23 mouse cellular contexts compared by ENCODE assay signal in the genomic region with DNA sequence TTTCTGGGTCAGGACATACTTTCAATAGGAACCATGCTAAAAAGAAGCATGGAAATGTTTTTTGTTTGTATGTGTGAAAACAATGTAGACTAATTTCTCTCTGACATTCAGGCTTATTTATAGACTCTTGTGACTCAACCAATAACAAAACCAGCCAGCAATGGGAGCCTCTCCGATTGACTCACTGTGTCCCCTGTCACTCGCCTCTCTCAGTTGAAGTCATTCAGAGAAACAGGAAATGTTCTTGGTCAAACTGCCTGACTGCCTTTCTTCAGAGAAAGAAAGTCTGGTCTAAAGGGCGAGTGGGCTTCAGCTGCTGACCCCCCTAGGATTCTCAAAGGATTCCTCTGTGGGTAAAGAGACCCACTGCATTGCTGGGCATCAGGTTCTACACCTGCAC. TPM values are rescaled to one million over a fixed set of nuclear protein-coding genes. Genes with fewer than 3 reads are reported as not detected.
A peak's percentile ranks its signal among the peaks of the same experiment; 100 is the strongest.
DNase-seq lines count a peak whose midpoint lies in the region; ATAC-seq lines count a peak whose summit lies in the region.
"Had no signal": no experiment of that assay in that cellular context is flagged by ENCODE, and none has a peak within 500 bp of the region (broad histone marks: within the 10 kb centered on the region; RNA-seq: fewer than 3 reads in every experiment).

No protein-coding gene starts in this region.

- peak; percentile 4 for DNase-seq in adrenal gland, adult 8-10 months
- no peak for DNase-seq in adrenal gland, postnatal 25 days
- peak; percentile 65 for DNase-seq in A20 (ENCODE audit: low read depth, low spot score)
- DNase-seq in brain, adult 2 months (ENCODE audit: low read depth, low spot score): peak; percentile 23
- DNase-seq in yolk sac, embryonic 10.5 days (ENCODE audit: low spot score): no peak
- no peak for DNase-seq in testis, postnatal 10 days (ENCODE audit: low spot score)
- DNase-seq: cerebellum, adult 2 months; cerebellum, postnatal 25 days; gastrocnemius, postnatal 14 days; heart, adult 11 months; kidney, adult 8-10 months; kidney, postnatal 4 days; left cerebral cortex, postnatal 4 days; liver, embryonic 13.5 days; lung, adult 2 months; lung, postnatal 10 days; right cerebral cortex, adult 18-20 months; thymus, adult 2 months; thymus, postnatal 36 days had no signal

- ATAC-seq in megakaryocyte progenitor cell, adult 5-6 weeks (replicated peaks; ENCODE audit: poor library complexity): peak; percentile 58; the same call in 1 of the 2 replicates
- ATAC-seq: hindbrain, postnatal 0 days; intestine, embryonic 16.5 days; Patski had no signal

RNA-seq across cellular contexts. Expression of a gene that starts 5.2 kb away (rescaled TPM):
- 100 to 1,000 TPM in 1 of 4 experiments, 10 to 100 TPM in 3; 76.0 to 103 (median 90.0) TPM for total RNA-seq in adrenal gland, adult 8-10 months (2022)
- 91.7 and 93.1 TPM in 2 replicates for total RNA-seq in adrenal gland, postnatal 25 days (2021)
- total RNA-seq in megakaryocyte progenitor cell, adult 5-6 weeks (2015): 87.8 and 95.1 TPM in 2 replicates
- total RNA-seq in megakaryocyte progenitor cell, adult 5-6 weeks (2017): 61.5 and 67.1 TPM in 2 replicates

RNA-seq across cellular contexts. Expression of a gene that starts 35.6 kb away (rescaled TPM):
- total RNA-seq in adrenal gland, adult 8-10 months (2022): 10 to 100 TPM; 42.1 to 57.0 (median 46.1) TPM
- 31.0 and 41.8 TPM in 2 replicates for total RNA-seq in adrenal gland, postnatal 25 days (2021)
- total RNA-seq in megakaryocyte progenitor cell, adult 5-6 weeks (2015): 8.7 and 16.2 TPM in 2 replicates
- total RNA-seq in megakaryocyte progenitor cell, adult 5-6 weeks (2017): 13.7 and 14.7 TPM in 2 replicates

Comparison
In these comparisons a context has a peak if more than half of its experiments do, and no peak if none do; other contexts are left out.
1. DNase-seq: peak in adrenal gland, adult 8-10 months (single experiment), A20 (single experiment) and brain, adult 2 months (single experiment); none in adrenal gland, postnatal 25 days (single experiment), yolk sac, embryonic 10.5 days (single experiment) and testis, postnatal 10 days (single experiment).